Mouse (Mus musculus): ENCODE data around the gene Add2.
A peak's percentile ranks its signal among the peaks of the same experiment; 100 is the strongest.

Add2 gene

GRCm38 (mm10) chr6:86048509-86048908 lies 20.0 kb downstream of the Add2 start:
- no peak for DNase-seq (ENCODE audit: extremely low spot score)

GRCm38 (mm10) chr6:86050586-86051268 lies 22.2 kb downstream of the Add2 start:
- no peak for DNase-seq (ENCODE audit: extremely low spot score)

DNA sequence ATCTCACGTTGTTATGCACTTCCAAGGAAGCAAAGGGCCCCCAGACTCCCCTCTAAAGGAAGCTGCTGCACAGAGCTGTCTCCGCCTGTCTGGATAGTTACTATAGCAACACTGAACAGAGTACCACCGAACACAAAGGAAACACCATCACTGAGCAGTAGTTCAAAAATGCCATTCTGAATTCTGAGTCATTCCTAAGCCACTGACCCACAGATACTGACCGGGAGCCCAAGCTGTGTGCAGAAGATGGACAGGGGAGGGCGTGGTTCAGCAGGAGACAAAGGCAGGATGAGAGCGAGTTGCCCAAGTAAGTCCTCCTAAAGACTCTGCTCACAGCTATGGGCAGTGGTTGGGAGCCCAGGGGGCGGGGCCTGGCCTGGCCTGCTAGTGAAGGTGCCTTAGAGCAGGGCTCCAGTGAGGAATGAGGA lies 23.6 kb downstream of the Add2 start:
- DNase-seq (ENCODE audit: extremely low spot score) = peak; percentile 53

- no peak for DNase-seq (ENCODE audit: extremely low spot score)
Observed at GRCm38 (mm10) chr6:86052556-86052955, 24.1 kb downstream of the Add2 start.

DNA sequence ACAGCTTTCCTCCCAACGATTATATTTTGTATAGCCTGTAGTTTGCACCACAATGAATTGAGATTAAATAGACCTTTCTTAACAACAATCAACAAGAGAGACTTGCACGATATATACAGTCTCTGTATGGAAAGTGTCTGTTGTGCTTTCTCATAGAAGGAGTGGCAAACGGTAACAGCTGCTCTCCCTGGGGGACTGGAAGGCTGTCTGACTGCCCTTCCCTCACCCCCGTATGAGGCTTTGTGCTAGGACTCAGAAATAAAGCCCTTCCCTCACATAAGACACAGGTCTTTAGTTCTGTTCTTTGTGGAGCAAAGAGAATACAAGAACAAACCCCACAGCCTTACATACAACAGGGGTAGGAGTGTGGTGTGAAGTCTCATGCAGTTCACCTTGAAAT lies 24.6 kb downstream of the Add2 start:
- no peak for DNase-seq (ENCODE audit: extremely low spot score)

GRCm38 (mm10) chr6:86053594-86053993 lies 25.1 kb downstream of the Add2 start:
- no peak for DNase-seq (ENCODE audit: extremely low spot score)

DNA sequence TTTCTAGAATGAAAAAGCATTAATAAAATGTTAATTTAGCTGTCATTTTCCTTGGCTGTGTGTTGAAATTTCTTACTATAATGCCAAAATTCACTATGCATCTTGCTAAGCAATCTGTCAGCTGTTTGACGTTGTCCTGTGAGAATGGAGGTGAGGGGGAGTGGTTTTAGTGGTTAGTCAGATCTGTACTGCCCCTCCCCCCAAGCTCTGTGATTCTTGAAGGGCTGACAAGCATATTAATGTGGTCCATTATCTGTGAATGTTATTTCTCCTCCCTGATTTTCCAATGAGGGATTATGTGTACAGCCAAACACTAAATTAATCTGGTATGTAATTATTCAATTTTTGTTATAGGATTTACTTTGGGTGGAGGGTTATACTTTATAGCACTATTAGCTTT lies 30.0 kb downstream of the Add2 start:
- no peak for DNase-seq (ENCODE audit: extremely low spot score)

DNA sequence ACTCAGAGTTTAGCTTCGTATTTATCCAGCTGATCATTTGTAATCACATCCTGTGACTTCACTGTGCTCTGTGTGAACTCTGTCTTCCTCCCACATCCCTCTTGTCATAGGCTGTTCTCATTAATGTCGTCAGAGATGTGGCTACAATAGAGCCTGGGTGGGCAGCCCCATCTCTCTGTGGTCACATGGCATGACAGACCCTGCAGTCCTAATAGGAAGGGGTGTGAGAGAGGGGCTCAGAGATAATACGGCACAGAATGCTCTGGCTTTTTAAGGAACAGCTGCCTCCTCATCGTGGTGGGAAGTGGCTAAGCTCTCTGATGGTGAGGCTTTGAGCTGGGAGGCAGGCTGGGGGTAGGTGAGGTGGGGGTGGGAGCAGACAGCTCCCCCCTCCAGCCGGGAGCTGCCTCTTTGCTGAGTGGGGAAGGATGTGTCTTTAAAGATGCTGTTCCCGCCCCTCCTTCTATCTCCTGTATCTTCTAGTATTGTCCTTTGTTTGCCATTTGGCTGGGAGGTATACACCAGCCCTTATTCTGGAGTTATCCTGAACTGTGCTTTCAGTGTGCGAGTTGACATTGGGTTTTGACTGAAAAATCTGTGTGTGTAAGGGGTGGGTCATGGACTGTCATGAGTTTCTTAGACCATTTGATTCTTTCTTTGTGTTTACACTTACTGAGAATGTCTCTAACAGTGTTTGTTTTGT lies 30.8 kb downstream of the Add2 start:
- DNase-seq (ENCODE audit: extremely low spot score) = no peak

- DNase-seq (ENCODE audit: extremely low spot score) = no peak
Observed at GRCm38 (mm10) chr6:86060170-86060569, 31.7 kb downstream of the Add2 start.

DNA sequence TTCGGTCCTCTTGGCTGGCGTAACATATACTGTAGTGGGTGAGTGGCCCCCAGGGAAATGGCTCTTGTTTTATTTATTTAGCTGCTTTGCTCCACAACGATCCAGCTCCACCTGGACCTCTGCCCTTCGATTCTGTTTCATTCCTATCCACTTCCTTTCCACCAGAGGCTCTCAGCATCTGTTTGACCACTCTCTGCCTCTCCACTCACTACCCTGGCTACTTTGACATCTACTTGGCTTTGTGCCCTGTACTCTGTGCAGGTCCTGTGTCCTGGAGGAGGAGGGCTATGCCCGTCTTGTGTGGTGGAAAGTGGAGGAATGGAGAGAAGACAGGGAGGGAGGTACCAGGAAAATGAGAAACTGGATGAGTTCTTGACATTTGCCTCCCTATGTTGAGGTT lies 33.7 kb downstream of the Add2 start:
- no peak for DNase-seq (ENCODE audit: extremely low spot score)

- no peak for DNase-seq (ENCODE audit: extremely low spot score)
Observed at GRCm38 (mm10) chr6:86062684-86063083, 34.2 kb downstream of the Add2 start.

- peak; percentile 17 for DNase-seq (ENCODE audit: extremely low spot score)
Observed at GRCm38 (mm10) chr6:86064318-86065016, 36.0 kb downstream of the Add2 start.

- DNase-seq (ENCODE audit: extremely low spot score) = no peak
Observed at GRCm38 (mm10) chr6:86066727-86067126, 38.2 kb downstream of the Add2 start.

DNA sequence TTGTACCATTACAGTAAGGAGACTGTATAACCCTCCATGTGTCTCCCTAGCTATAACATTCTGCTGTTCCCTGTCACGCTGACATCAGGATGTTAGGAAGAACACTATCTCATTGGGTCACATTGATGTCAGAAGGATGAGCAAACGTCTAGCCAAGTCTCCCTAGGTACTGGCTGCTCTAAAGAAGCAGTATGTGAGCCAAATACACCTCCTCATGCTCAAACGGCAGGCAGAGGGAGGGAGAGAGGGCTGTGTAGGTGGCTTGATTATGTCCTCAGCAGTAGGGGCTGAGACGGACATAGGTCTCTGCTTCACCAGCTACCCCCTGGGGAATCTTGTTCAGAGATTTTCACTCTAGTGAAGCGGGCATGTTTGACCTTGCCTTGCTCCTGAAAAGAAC lies 38.7 kb downstream of the Add2 start:
- no peak for DNase-seq (ENCODE audit: extremely low spot score)

DNA sequence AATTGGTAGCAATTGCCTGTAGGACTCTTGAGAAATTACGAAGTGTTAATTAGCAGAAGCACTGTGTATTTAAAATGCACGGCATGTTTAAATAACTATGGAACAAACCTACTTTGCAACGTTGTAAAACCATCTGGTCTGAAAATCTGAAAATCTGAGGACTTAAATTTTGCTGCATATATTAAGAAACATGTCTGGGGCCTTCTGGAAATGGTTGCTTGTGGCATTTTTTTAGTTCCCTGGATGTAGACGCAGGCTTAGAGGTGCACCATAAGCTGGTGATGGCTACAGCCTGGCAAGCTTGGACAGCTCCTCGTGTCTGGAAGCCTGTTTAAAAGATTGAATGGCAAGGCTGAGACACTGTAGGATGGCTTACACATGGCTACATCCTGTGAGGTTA lies 40.5 kb downstream of the Add2 start:
- no peak for DNase-seq (ENCODE audit: extremely low spot score)

GRCm38 (mm10) chr6:86069856-86070255 lies 41.4 kb downstream of the Add2 start:
- DNase-seq (ENCODE audit: extremely low spot score) = no peak

- DNase-seq (ENCODE audit: extremely low spot score) = no peak
Observed at GRCm38 (mm10) chr6:86070277-86070676, 41.8 kb downstream of the Add2 start.

GRCm38 (mm10) chr6:86073882-86074281 lies 45.4 kb downstream of the Add2 start:
- no peak for DNase-seq (ENCODE audit: extremely low spot score)

- no peak for DNase-seq (ENCODE audit: extremely low spot score)
Observed at GRCm38 (mm10) chr6:86074538-86075204, 46.2 kb downstream of the Add2 start.

GRCm38 (mm10) chr6:86076525-86076924 lies 48.0 kb downstream of the Add2 start:
- DNase-seq (ENCODE audit: extremely low spot score) = no peak

DNA sequence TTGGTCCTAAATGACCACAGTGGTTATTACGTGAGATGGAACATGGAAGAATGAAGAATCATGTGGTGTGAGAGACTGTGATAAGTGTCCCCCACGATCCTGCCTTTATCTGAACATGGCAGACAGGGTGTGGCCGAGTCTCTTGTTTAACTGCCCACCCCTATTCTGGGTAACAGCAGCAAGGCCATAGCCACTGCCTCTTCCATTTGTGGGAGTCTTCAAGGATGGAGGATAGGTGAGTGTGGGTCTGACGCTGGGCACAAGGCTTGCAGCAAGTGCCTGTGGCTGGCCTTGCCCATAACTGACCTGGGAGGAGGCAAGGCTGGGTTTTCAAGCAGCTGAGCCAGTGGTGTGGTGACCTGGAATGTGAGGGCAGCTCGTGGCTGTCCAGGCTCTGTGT lies 49.4 kb downstream of the Add2 start:
- no peak for DNase-seq (ENCODE audit: extremely low spot score)

DNA sequence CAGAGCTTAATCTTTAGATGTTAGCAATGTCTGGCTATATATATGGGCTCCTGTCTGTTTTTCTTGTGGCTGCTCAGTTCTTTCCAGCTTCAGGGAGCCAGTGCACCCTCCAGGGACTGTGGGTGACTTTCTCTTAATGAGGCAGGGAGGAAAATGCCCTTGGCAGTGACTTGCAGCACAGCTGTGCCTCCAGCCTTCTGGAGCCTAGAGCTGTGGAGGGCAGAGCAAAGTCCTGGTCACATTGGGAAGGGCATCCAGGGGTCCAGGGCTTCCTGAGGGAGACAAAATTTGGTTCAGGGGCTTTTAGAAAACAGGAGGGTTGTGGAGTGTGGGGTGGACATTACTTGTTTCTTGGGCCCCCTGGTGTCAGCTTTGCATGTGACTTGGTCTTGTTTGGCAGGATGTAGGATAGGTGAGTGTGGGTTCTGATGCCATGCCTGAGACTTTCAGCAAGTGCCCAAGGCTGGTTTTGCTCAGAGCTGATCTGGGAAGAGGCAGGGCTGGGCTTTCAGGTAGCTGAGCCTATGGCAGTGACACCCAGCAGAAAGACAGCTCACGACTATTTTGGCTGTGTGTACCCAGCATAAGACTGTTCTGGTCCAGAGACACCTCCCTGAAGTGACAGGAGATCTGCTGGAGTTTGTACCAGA lies 50.0 kb downstream of the Add2 start:
- DNase-seq (ENCODE audit: extremely low spot score) = no peak

Measured in embryo, embryonic 9.5 days (tissue).